Mouse (Mus musculus) thymus, adult 2 months (tissue): ENCODE data around the gene Smg8.

ENCODE experiments used
- CTCF ChIP-seq: fragments of 200-500 bp; IDR thresholded peaks from 2 replicates; pipeline ENCODE4 v1.5.1; 2012; ENCODE audit warnings: mild to moderate bottlenecking, control low read depth, low read length, moderate library complexity, borderline replicate concordance; ENCODE audit not compliant: control insufficient read depth, poor library complexity, insufficient read depth; ENCODE audit errors: extremely low read depth
- POLR2A ChIP-seq: fragments of 200-500 bp; IDR thresholded peaks from 2 replicates; pipeline ENCODE4 v1.6.1; 2012; ENCODE audit warnings: mild to moderate bottlenecking, low read length, control low read depth, moderate library complexity; ENCODE audit not compliant: control insufficient read depth, poor library complexity, insufficient read depth; ENCODE audit errors: extremely low read depth

DNA sequence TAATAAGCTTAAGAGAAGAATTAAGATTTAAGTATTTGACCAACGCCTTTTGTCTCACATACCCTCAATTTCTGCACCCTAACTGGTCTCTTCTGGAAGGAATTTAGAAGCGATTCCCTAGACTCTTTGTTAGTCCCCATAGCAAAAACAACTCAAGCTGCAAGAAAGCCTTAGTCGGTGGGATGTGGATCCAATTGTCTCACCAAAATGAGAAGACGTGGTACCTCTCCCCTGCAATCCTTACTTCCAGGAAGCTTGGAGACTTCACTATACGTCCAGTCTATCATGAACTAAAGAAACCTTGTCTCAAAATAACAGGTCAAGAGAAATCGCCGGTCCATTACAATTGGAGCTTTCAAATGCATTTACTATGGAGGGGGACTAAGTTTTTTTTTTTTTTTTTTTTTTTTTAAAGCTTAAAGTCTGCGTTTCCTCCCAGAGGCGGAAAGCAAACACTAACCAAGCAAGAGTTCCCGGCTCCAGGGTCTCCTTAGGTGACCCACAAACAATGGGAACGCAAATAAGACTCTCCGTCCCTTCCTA, 39.8 kb upstream of the Smg8 start:
- TF ChIP-seq CTCF (no peak), POLR2A (no peak)
